Mouse (Mus musculus) midbrain, embryonic 14.5 days (tissue): Measurements from ENCODE around the gene Rnpepl1. TPM values are rescaled to one million over a fixed set of nuclear protein-coding genes. Genes with fewer than 3 reads are reported as not detected.

Source experiments
- ATAC-seq: fragments of 200-750 bp; cut with Nextera tagmentation; 2 replicates; pipeline ENCODE4 v1.8.0; 2017; ENCODE audit warnings: moderate number of reproducible peaks, moderate library complexity; ENCODE audit not compliant: low FRiP score, low TSS enrichment
- DNase-seq: peaks from one replicate; pipeline ENCODE4 v3.0.0-alpha.2; 2015
- H3K27ac ChIP-seq: fragments of 300-500 bp; sonication (generic); replicated peaks from 2 replicates; pipeline ENCODE4 v1.5.1; 2014; ENCODE audit warnings: mild to moderate bottlenecking, low read depth, low read length, moderate library complexity
- H3K27me3 ChIP-seq: fragments of 300-500 bp; sonication (generic); 2 replicates; pipeline ENCODE4 v1.6.1; 2014; ENCODE audit warnings: low read length, control low read depth, mixed read lengths; ENCODE audit not compliant: control insufficient read depth, insufficient read depth
- H3K36me3 ChIP-seq: fragments of 300-500 bp; sonication (generic); 2 replicates; pipeline ENCODE4 v1.6.1; 2014; ENCODE audit warnings: low read length, control low read depth; ENCODE audit not compliant: control insufficient read depth, insufficient read depth
- H3K4me1 ChIP-seq: fragments of 300-500 bp; sonication (generic); 2 replicates; pipeline ENCODE4 v1.6.1; 2014; ENCODE audit warnings: mild to moderate bottlenecking, antibody characterized with exemption, low read length, control low read depth; ENCODE audit not compliant: control insufficient read depth, insufficient read depth
- H3K4me2 ChIP-seq: fragments of 300-500 bp; sonication (generic); 2 replicates; pipeline ENCODE4 v1.6.1; 2014; ENCODE audit warnings: mild to moderate bottlenecking, low read length, moderate library complexity
- H3K4me3 ChIP-seq: fragments of 300-500 bp; sonication (generic); replicated peaks from 2 replicates; pipeline ENCODE4 v1.5.1; 2014; ENCODE audit warnings: low read depth, low read length
- H3K9ac ChIP-seq: fragments of 300-500 bp; sonication (generic); replicated peaks from 2 replicates; pipeline ENCODE4 v1.6.1; 2014; ENCODE audit warnings: mild to moderate bottlenecking, low read length, moderate library complexity
- H3K9me3 ChIP-seq: fragments of 300-500 bp; sonication (generic); 2 replicates; pipeline ENCODE4 v1.6.1; 2016; ENCODE audit warnings: low read length, control low read depth, mixed read lengths; ENCODE audit not compliant: control insufficient read depth
- WGBS: fragments of 180-500 bp; shearing (Covaris S2); extraction: QIAGEN DNeasy Blood & Tissue Kit; methylation state at CpG from one replicate; pipeline ENCODE4 v1.1.7; 2014; 5-methylcytosine and 5-hydroxymethylcytosine counted together
- polyA plus RNA-seq: library from polyadenylated mRNA; unstranded; fragments of >200 nt; fragmentation: Nextera tagmentation; extraction: Ambion mirVana; gene quantifications from 2 replicates; pipeline ENCODE4 v1.2.1, GENCODE M21; 2014

Rnpepl1 gene
- polyA plus RNA-seq: 26.8 and 34.9 TPM in 2 replicates

DNA sequence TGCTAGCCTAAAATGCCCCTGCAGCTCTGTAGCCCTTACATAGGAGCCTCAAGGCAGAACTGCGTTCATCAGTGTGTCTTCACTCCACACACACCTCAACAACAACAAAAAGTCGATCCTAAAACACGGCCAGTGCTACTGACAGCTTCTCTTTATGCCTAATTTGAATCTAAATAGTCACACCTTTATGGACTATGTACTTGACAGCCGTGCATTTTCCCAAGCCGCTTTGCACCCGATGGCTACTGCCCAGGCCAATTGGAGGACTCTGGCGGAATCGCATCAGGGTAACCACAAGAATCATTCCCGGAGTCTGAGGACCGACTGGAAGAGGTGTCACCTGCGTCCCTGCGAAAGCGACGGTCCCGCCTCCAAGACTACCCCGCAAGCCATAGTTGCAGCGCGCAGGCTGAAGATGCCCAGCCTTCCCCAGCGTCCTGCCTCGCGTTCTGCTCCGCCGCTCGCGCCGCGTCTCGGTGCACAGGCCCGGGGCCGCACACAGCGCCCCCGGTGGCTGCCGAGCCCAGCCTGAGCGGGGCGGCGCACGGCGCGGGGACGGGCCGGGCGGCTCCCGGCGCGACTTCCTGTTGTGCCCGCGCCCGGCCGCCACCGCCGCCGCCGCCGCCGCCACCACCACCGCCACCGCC, at the start of gene Rnpepl1:
TSS of gene Rnpepl1 (plus strand) at position 545 of the 647 bp plus-strand sequence.
- H3K9ac ChIP-seq: peak within 1 kb of the TSS; percentile 97
- H3K4me1 ChIP-seq: peaks cover 36% of the 10 kb centered on the region
- H3K4me2 ChIP-seq: peak within 1 kb of the TSS; percentile 94
- H3K36me3 ChIP-seq: peaks cover 16% of the 10 kb centered on the region
- peak; percentile 80 for ATAC-seq
- H3K27ac ChIP-seq: peak within 1 kb of the TSS; percentile 95
- under 1% methylated on average over 44 of the region's 57 CpGs for WGBS
- H3K27me3 ChIP-seq: 0 out of 2 replicates have a peak, but pooled peaks cover 5% of the 10 kb centered on the region
- peak within 1 kb of the TSS; percentile 78 for H3K4me3 ChIP-seq
- H3K9me3 ChIP-seq: no peaks in the 10 kb centered on the region
- peak; percentile 93 for DNase-seq

DNA sequence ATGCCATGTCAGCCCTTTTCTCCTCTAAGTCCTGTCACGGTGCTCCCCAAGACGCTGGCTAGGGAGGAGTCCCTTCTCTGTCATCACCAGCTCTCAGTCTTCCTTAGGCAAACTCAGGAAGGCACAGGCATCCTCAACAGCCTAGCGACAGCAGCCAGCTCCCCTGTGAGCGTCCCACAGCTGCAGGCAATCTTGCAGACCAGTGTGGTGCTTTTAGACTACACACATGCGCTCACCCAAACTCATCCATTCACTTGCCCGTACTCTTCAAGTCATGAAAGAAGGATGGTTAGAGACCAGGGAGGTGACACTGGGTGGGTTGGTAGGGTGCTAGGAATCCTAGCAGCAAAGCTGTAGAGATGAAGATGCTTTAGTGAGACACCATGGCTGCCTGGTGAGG, 49.1 kb upstream of the Rnpepl1 start:
- no peak overlapping the region for H3K4me2 ChIP-seq
- no peak overlapping the region for H3K4me3 ChIP-seq
- no peak overlapping the region for H3K9ac ChIP-seq
- H3K27me3 ChIP-seq: no peaks in the 10 kb centered on the region
- H3K4me1 ChIP-seq: 0 out of 2 replicates have a peak, but pooled peaks cover 4% of the 10 kb centered on the region
- no peaks in the 10 kb centered on the region for H3K9me3 ChIP-seq
- ATAC-seq: no peak
- peaks cover 35% of the 10 kb centered on the region for H3K36me3 ChIP-seq
- WGBS: 78% methylated on average over 6 of the region's 6 CpGs
- DNase-seq: peak; percentile 21
- H3K27ac ChIP-seq: peak overlapping the region; percentile 49; the same call in 1 of the 2 replicates

DNA sequence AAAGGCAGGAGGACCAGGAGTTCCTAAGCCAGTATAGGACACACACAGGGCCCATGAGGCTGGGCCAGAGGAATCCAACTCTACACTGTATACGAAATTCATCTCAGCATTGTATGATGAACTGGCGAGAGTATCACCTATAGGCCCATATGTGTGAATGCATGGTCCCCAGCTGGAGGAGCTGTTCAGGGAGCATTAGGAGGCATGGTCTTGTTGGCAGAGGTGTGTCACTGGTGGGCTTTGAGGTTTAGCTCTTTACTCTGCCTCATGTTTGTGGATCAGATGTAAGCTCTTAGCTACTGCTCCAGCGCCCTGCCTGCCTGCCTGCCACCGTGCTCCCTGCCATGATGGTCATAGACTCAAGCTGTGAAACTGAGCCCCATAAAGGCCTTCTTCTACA, 47.3 kb upstream of the Rnpepl1 start:
- no peak for DNase-seq
- H3K9me3 ChIP-seq: no peaks in the 10 kb centered on the region
- no peak overlapping the region for H3K4me2 ChIP-seq
- H3K27me3 ChIP-seq: no peaks in the 10 kb centered on the region
- peaks cover 18% of the 10 kb centered on the region for H3K36me3 ChIP-seq
- no peak overlapping the region for H3K4me3 ChIP-seq
- ATAC-seq: no peak
- 90% methylated on average over 4 of the region's 4 CpGs for WGBS
- 0 out of 2 replicates have a peak, but pooled peaks cover 4% of the 10 kb centered on the region for H3K4me1 ChIP-seq
- no peak overlapping the region for H3K27ac ChIP-seq
- no peak overlapping the region for H3K9ac ChIP-seq

- DNase-seq (no peak), ATAC-seq (no peak)
- H3K4me2 ChIP-seq: no peak overlapping the region
- H3K4me1 ChIP-seq: 0 out of 2 replicates have a peak, but pooled peaks cover 4% of the 10 kb centered on the region
- H3K9me3 ChIP-seq: no peaks in the 10 kb centered on the region
- no peaks in the 10 kb centered on the region for H3K27me3 ChIP-seq
- no peak overlapping the region for H3K4me3 ChIP-seq
- H3K27ac ChIP-seq: no peak overlapping the region
- 62% methylated on average over 2 of the region's 2 CpGs for WGBS
- H3K9ac ChIP-seq: no peak overlapping the region
- H3K36me3 ChIP-seq: no peaks in the 10 kb centered on the region
Observed at GRCm38 (mm10) chr1:92866170-92866569, 44.4 kb upstream of the Rnpepl1 start.

DNA sequence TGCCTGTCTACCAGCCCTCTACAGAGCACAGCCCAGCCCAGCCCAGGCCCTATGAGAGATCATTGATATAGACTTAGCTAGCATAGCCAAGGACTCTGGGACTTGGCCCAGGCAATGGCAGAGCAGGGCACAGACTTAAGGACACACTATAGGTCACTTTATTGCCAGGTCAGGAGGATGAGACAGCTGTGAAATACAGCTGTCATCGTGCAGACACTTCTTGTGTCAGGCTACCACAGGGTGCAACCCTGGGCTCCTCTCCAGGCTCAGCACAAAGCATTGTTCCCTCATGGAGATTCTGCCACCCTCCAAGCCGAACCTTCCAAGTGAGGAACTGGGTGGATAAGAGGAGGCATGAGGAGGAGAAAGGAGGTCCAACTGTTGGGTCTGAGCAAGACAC, 40.6 kb upstream of the Rnpepl1 start:
- no peak overlapping the region for H3K4me3 ChIP-seq
- no peak overlapping the region for H3K4me2 ChIP-seq
- H3K27ac ChIP-seq: no peak overlapping the region
- no peaks in the 10 kb centered on the region for H3K9me3 ChIP-seq
- H3K27me3 ChIP-seq: no peaks in the 10 kb centered on the region
- H3K9ac ChIP-seq: no peak overlapping the region
- no peaks in the 10 kb centered on the region for H3K36me3 ChIP-seq
- no peak for DNase-seq
- 0 out of 2 replicates have a peak, but pooled peaks cover 4% of the 10 kb centered on the region for H3K4me1 ChIP-seq
- ATAC-seq: no peak
- 82% methylated on average over 2 of the region's 2 CpGs for WGBS

- Histone ChIP-seq H3K27ac (no peak overlapping the region), H3K4me2 (no peak overlapping the region), H3K27me3 (no peaks in the 10 kb centered on the region), H3K36me3 (no peaks in the 10 kb centered on the region), H3K9me3 (no peaks in the 10 kb centered on the region), H3K9ac (no peak overlapping the region), H3K4me3 (no peak overlapping the region), H3K4me1 (no peaks in the 10 kb centered on the region)
- ATAC-seq (no peak), DNase-seq (no peak)
- WGBS: 89% methylated on average over 7 of the region's 7 CpGs
Observed at GRCm38 (mm10) chr1:92872666-92873065, 37.9 kb upstream of the Rnpepl1 start.

DNA sequence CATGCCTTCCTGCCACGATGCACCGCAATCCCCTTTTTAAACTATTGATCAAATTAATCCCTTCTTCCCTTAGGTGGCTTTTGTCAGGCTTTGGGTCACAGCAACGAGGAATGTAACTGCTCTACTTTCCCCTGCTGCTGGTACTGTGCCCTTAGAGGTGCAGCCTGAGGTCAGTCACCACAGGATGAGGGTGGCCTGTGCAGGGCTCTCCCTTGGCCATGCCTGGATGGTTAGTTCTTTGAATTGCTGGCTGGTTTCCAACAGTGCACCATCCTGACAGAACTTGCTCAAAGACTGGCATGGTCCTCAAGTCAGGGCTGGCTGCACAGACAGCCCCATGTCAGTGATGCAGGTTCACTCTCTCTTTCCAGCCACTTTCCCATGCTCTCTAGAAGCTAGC, 36.6 kb upstream of the Rnpepl1 start:
- no peak for ATAC-seq

DNA sequence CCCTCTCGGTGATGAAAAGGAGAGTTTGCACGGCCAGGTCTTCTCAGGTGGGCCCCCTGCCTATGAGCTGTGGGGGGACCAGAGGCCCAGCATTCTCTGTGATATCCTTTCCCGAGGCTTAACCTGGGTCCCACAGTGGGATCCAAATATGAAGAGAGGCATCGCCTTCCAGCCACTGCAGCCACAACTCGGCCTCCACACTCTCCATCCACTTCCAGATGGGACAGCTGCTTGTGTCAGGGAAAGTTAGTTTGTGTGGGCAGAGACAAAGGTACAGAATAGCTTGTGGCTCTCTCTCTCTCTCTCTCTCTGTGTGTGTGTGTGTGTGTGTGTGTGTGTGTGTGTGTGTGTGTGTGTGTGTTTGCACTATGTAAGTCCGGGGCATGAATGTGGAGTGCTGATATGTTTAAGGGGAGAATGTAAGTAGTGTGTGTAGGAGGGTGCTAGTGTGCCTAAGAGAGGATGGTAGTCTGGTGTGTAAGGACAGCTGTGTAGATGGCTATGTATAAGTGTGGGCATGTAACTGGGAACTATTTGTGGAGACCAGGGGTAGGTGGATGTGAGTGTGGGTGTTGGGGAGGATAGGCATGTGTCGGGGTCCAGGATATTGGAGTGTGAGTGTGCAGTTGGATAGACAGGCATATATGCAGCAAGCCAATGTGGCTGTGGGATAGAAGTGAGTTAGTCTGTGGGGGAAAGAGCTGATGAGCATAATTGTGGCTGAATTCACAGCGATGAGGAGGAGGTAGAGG, 35.0 kb upstream of the Rnpepl1 start:
- H3K4me3 ChIP-seq: no peak overlapping the region
- 85% methylated on average over 8 of the region's 8 CpGs for WGBS

More for the DNA sequence above, 36.6 kb upstream of the Rnpepl1 start:
- Histone ChIP-seq H3K9me3 (no peaks in the 10 kb centered on the region), H3K4me1 (no peaks in the 10 kb centered on the region), H3K36me3 (no peaks in the 10 kb centered on the region), H3K27me3 (no peaks in the 10 kb centered on the region), H3K9ac (no peak overlapping the region), H3K27ac (no peak overlapping the region), H3K4me2 (no peak overlapping the region), H3K4me3 (no peak overlapping the region)
- no peak for DNase-seq
- WGBS: 38% methylated on average over 3 of the region's 3 CpGs

More for the DNA sequence above, 35.0 kb upstream of the Rnpepl1 start:
- no peak overlapping the region for H3K27ac ChIP-seq
- no peak overlapping the region for H3K9ac ChIP-seq
- no peaks in the 10 kb centered on the region for H3K27me3 ChIP-seq
- no peak for ATAC-seq
- no peaks in the 10 kb centered on the region for H3K4me1 ChIP-seq
- DNase-seq: no peak
- no peak overlapping the region for H3K4me2 ChIP-seq
- H3K36me3 ChIP-seq: no peaks in the 10 kb centered on the region
- no peaks in the 10 kb centered on the region for H3K9me3 ChIP-seq
